Mouse (Mus musculus): ENCODE measurements at regions not wholly inside any gene's neighbourhood (a gene's known extent, or its start where the extent isn't known, plus 50 kb on each side); places are given as distances from the start of the nearest gene placed in this dataset.

GRCm38 (mm10) chr12:36863113-36863512, 245.2 kb upstream of the Meox2 start:
- no peak for DNase-seq (ENCODE audit: low read depth, low spot score)
- Histone ChIP-seq H3K27ac (ENCODE audit: control insufficient read depth, low read depth, low read length) (no peak overlapping the region), H3K4me3 (ENCODE audit: control insufficient read depth in 1 of 2, insufficient read depth in 1 of 2, low read depth in 2 of 2, low read length in 2 of 2) (no peak overlapping the region)

GRCm38 (mm10) chr12:36880724-36881123, 227.6 kb upstream of the Meox2 start:
- no peaks in the 10 kb centered on the region for H3K36me3 ChIP-seq (ENCODE audit: control insufficient read depth in 1 of 2, insufficient read depth in 2 of 2, low read length in 2 of 2)
- H3K27me3 ChIP-seq (ENCODE audit: control insufficient read depth in 1 of 2, insufficient read depth in 2 of 2, low read length in 2 of 2), result no peaks in the 10 kb centered on the region
- H3K9ac ChIP-seq (ENCODE audit: control insufficient read depth, low read depth, low read length, poor library complexity, severe bottlenecking), result no peak overlapping the region
- DNase-seq (ENCODE audit: low read depth, low spot score), result no peak
- TF ChIP-seq MXI1 (IDR thresholded peaks at IDR 0.05; ENCODE audit: low read depth, low read length) (no peak), UBTF (IDR thresholded peaks at IDR 0.05; ENCODE audit: borderline replicate concordance, insufficient read depth, low read depth, low read length) (no peak), USF1 (IDR thresholded peaks at IDR 0.05; ENCODE audit: low read depth, low read length) (no peak), EP300 (IDR thresholded peaks at IDR 0.05; ENCODE audit: low read depth in 1 of 2, low read length in 2 of 2) (no peak), HCFC1 (IDR thresholded peaks at IDR 0.05; ENCODE audit: low read depth, low read length) (no peak), ZKSCAN1 (IDR thresholded peaks at IDR 0.05; ENCODE audit: low read depth, low read length) (no peak), TCF12 (IDR thresholded peaks at IDR 0.05; ENCODE audit: low read depth, low read length) (no peak), CHD1 (IDR thresholded peaks at IDR 0.05; ENCODE audit: low read depth, low read length) (no peak), MEF2A (IDR thresholded peaks at IDR 0.05; ENCODE audit: extremely low read depth, insufficient replicate concordance, low read depth, low read length, poor library complexity, severe bottlenecking) (no peak), NRF1 (IDR thresholded peaks at IDR 0.05; ENCODE audit: insufficient read depth, low read depth, low read length, poor library complexity, severe bottlenecking) (no peak), NELFE (IDR thresholded peaks at IDR 0.05; ENCODE audit: low read depth, low read length) (no peak), CHD2 (IDR thresholded peaks at IDR 0.05; ENCODE audit: low read length) (no peak), POLR2AphosphoS2 (IDR thresholded peaks at IDR 0.05; ENCODE audit: low read length) (no peak), ZNF384 (IDR thresholded peaks at IDR 0.05; ENCODE audit: low read depth, low read length) (no peak), CTCF (IDR thresholded peaks at IDR 0.05 in 2 of 3, conservative IDR thresholded peaks at IDR 0.05 in 1 of 3; ENCODE audit: control insufficient read depth in 1 of 3, insufficient read depth in 1 of 3, low read depth in 2 of 3, low read length in 3 of 3, poor library complexity in 1 of 3, severe bottlenecking in 1 of 3) (no peak), SMC3 (IDR thresholded peaks at IDR 0.05; ENCODE audit: low read depth, low read length) (no peak), RCOR1 (IDR thresholded peaks at IDR 0.05; ENCODE audit: low read depth, low read length) (no peak), ELF1 (IDR thresholded peaks at IDR 0.05; ENCODE audit: low read depth, low read length) (no peak), ZC3H11A (IDR thresholded peaks at IDR 0.05; ENCODE audit: low read depth, low read length) (no peak)
- H3K79me2 ChIP-seq (ENCODE audit: control insufficient read depth, insufficient read depth, low read length, poor library complexity), result no peaks in the 10 kb centered on the region
- no peaks in the 10 kb centered on the region for H3K9me3 ChIP-seq (replicated peaks; ENCODE audit: insufficient read depth, low read length)
- no peak overlapping the region for H3K4me3 ChIP-seq (ENCODE audit: control insufficient read depth in 1 of 2, insufficient read depth in 1 of 2, low read depth in 2 of 2, low read length in 2 of 2)
- H3K4me1 ChIP-seq (ENCODE audit: control insufficient read depth in 1 of 2, insufficient read depth in 2 of 2, low read length in 2 of 2), result no peaks in the 10 kb centered on the region
- H3K27ac ChIP-seq (ENCODE audit: control insufficient read depth, low read depth, low read length), result no peak overlapping the region

More at GRCm38 (mm10) chr12:36863113-36863512, 245.2 kb upstream of the Meox2 start:
- no peak overlapping the region for H3K9ac ChIP-seq (ENCODE audit: control insufficient read depth, low read depth, low read length, poor library complexity, severe bottlenecking)
- no peaks in the 10 kb centered on the region for H3K9me3 ChIP-seq (replicated peaks; ENCODE audit: insufficient read depth, low read length)
- no peaks in the 10 kb centered on the region for H3K36me3 ChIP-seq (ENCODE audit: control insufficient read depth in 1 of 2, insufficient read depth in 2 of 2, low read length in 2 of 2)
- no peaks in the 10 kb centered on the region for H3K79me2 ChIP-seq (ENCODE audit: control insufficient read depth, insufficient read depth, low read length, poor library complexity)
- TF ChIP-seq CTCF (IDR thresholded peaks at IDR 0.05 in 2 of 3, conservative IDR thresholded peaks at IDR 0.05 in 1 of 3; ENCODE audit: control insufficient read depth in 1 of 3, insufficient read depth in 1 of 3, low read depth in 2 of 3, low read length in 3 of 3, poor library complexity in 1 of 3, severe bottlenecking in 1 of 3), result no peak
- TF ChIP-seq TBP (IDR thresholded peaks at IDR 0.05; ENCODE audit: low read depth, low read length), result no peak
- TF ChIP-seq ELF1 (IDR thresholded peaks at IDR 0.05; ENCODE audit: low read depth, low read length), result no peak
- no peak for TF ChIP-seq USF1 (IDR thresholded peaks at IDR 0.05; ENCODE audit: low read depth, low read length)
- no peak for TF ChIP-seq NELFE (IDR thresholded peaks at IDR 0.05; ENCODE audit: low read depth, low read length)
- TF ChIP-seq POLR2AphosphoS5 (IDR thresholded peaks at IDR 0.05; ENCODE audit: borderline replicate concordance, low read depth, low read length), result no peak
- TF ChIP-seq BHLHE40 (IDR thresholded peaks at IDR 0.05; ENCODE audit: borderline replicate concordance, low read depth, low read length), result no peak
- TF ChIP-seq E2F4 (IDR thresholded peaks at IDR 0.05; ENCODE audit: borderline replicate concordance, low read depth, low read length), result no peak
- TF ChIP-seq KAT2A (conservative IDR thresholded peaks at IDR 0.05; ENCODE audit: low read depth, low read length), result no peak
- TF ChIP-seq MYC (IDR thresholded peaks at IDR 0.05; ENCODE audit: low read depth, low read length), result no peak
- H3K4me1 ChIP-seq (ENCODE audit: control insufficient read depth in 1 of 2, insufficient read depth in 2 of 2, low read length in 2 of 2), result no peaks in the 10 kb centered on the region
- no peaks in the 10 kb centered on the region for H3K27me3 ChIP-seq (ENCODE audit: control insufficient read depth in 1 of 2, insufficient read depth in 2 of 2, low read length in 2 of 2)
